Mouse (Mus musculus): ENCODE measurements at regions not wholly inside any gene's neighbourhood (a gene's known extent, or its start where the extent isn't known, plus 50 kb on each side); places are given as distances from the start of the nearest gene placed in this dataset.

GRCm38 (mm10) chr3:129429161-129430111 is 96.9 kb upstream of the Enpep start:
- TF ChIP-seq POLR2A (IDR thresholded peaks at IDR 0.05; ENCODE audit: extremely low read depth, insufficient read depth, low read length) (no peak), CTCF (IDR thresholded peaks at IDR 0.05; ENCODE audit: extremely low read depth, insufficient read depth, low read length) (no peak)

Data from cortical plate, adult 2 months (tissue).